In the genomic region with DNA sequence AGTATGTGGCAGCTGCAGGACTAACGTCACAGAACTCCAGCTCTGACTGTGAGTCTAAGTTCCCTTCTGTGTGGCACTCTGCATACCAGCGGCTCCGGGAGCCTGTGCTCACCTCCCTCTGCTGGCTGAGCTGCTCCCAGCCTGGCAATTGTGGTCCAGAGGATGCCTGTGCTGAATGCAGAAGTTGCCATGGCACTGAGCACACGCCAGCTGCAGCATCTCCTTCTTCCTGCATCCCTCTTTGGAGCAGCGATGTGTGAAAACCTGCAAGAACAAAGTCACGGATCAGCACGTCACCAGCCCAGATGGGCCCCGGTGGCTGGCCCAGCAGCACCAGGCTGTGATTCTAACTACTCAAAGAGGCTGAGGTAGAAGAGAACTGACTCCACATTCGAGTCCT, we compare ENCODE assay signal across 24 mouse cellular contexts. TPM values are rescaled to one million over a fixed set of nuclear protein-coding genes. Genes with fewer than 3 reads are reported as not detected.
A peak's percentile ranks its signal among the peaks of the same experiment; 100 is the strongest.
DNase-seq lines count a peak whose midpoint lies in the region; ATAC-seq lines count a peak whose summit lies in the region.
"Had no signal": no experiment of that assay in that cellular context is flagged by ENCODE, and none has a peak within 500 bp of the region (broad histone marks: within the 10 kb centered on the region; RNA-seq: fewer than 3 reads in every experiment).

No protein-coding gene starts in this region.

- no peak overlapping the region for H3K4me3 ChIP-seq in forebrain, embryonic 13.5 days
- H3K4me3 ChIP-seq in forebrain, embryonic 10.5 days, result no peak overlapping the region
- H3K4me3 ChIP-seq: embryonic facial prominence, embryonic 10.5 days; hindbrain, embryonic 10.5 days; intestine, embryonic 15.5 days; midbrain, embryonic 12.5 days; stomach, embryonic 15.5 days had no signal

- H3K9me3 ChIP-seq in forebrain, embryonic 13.5 days (replicated peaks), result no peaks in the 10 kb centered on the region
- H3K9me3 ChIP-seq in forebrain, embryonic 10.5 days, result no peaks in the 10 kb centered on the region
- H3K9me3 ChIP-seq: embryonic facial prominence, embryonic 10.5 days; G1E; hindbrain, embryonic 10.5 days; intestine, embryonic 15.5 days; midbrain, embryonic 12.5 days; stomach, embryonic 15.5 days had no signal

- H3K4me2 ChIP-seq in forebrain, embryonic 13.5 days, result no peak overlapping the region
- H3K4me2 ChIP-seq: intestine, embryonic 15.5 days; midbrain, embryonic 12.5 days; stomach, embryonic 15.5 days had no signal

- H3K9ac ChIP-seq in forebrain, embryonic 13.5 days, result 0 out of 2 replicates have a peak overlapping the region, but pooled peaks have one; percentile 16
- H3K9ac ChIP-seq: intestine, embryonic 15.5 days; midbrain, embryonic 12.5 days; stomach, embryonic 15.5 days had no signal

- H3K27me3 ChIP-seq in forebrain, embryonic 13.5 days, result no peaks in the 10 kb centered on the region
- no peaks in the 10 kb centered on the region for H3K27me3 ChIP-seq in forebrain, embryonic 10.5 days (ENCODE audit: poor library complexity, severe bottlenecking)
- H3K27me3 ChIP-seq: intestine, embryonic 15.5 days; midbrain, embryonic 12.5 days; stomach, embryonic 15.5 days had no signal

- H3K27ac ChIP-seq in forebrain, embryonic 13.5 days, result no peak overlapping the region
- H3K27ac ChIP-seq in forebrain, embryonic 10.5 days, result no peak overlapping the region
- H3K27ac ChIP-seq: embryonic facial prominence, embryonic 10.5 days; hindbrain, embryonic 10.5 days; intestine, embryonic 15.5 days; midbrain, embryonic 12.5 days; stomach, embryonic 15.5 days had no signal

- 78% methylated on average over 9 of the region's 9 CpGs for WGBS in forebrain, embryonic 13.5 days
- WGBS in forebrain, embryonic 10.5 days, result 89% methylated on average over 9 of the region's 9 CpGs

- DNase-seq in forebrain, embryonic 10.5 days (ENCODE audit: extremely low spot score, low spot score), result no peak
- DNase-seq in left cerebral cortex, adult 11 months (ENCODE audit: low spot score), result peak; percentile 29
- DNase-seq in left cerebral cortex, postnatal 10 days (ENCODE audit: extremely low spot score in 1 of 2, low spot score in 2 of 2), result no peak
- peak; percentile 84 for DNase-seq in brain, adult 2 months (ENCODE audit: low read depth, low spot score)
- DNase-seq in right cerebral cortex, adult 2 months (ENCODE audit: low spot score in 2 of 2), result peak; percentile 32 to 46
- no peak for DNase-seq in thymus, postnatal 14 days
- DNase-seq in embryo, embryonic 10 days (ENCODE audit: low spot score), result no peak
- DNase-seq: cerebellum, adult 11 months; cerebellum, postnatal 14 days; gastrocnemius, postnatal 25 days; kidney, postnatal 4 days; liver; lung, adult 18-20 months; lung, postnatal 36 days; thymus, postnatal 25 days had no signal

- peaks cover 90% of the 10 kb centered on the region for H3K36me3 ChIP-seq in forebrain, embryonic 13.5 days (ENCODE audit: poor library complexity, severe bottlenecking)
- H3K36me3 ChIP-seq in forebrain, embryonic 10.5 days (replicated peaks), result peaks cover 93% of the 10 kb centered on the region

- intact Hi-C loops in left cerebral cortex, postnatal 10 days (cut with DNase I), result no loop called here

- no peak for ATAC-seq in forebrain, embryonic 13.5 days
- ATAC-seq: CD4-positive, CD25-positive, alpha-beta regulatory T cell, adult 4 months; forebrain, embryonic 16.5 days; intestine, embryonic 15.5 days had no signal

- no peaks in the 10 kb centered on the region for H3K4me1 ChIP-seq in forebrain, embryonic 13.5 days
- H3K4me1 ChIP-seq in forebrain, embryonic 10.5 days, result no peaks in the 10 kb centered on the region
- H3K4me1 ChIP-seq: embryonic facial prominence, embryonic 10.5 days; hindbrain, embryonic 10.5 days; intestine, embryonic 15.5 days; midbrain, embryonic 12.5 days; stomach, embryonic 15.5 days had no signal

RNA-seq across cellular contexts. Expression of a gene that starts 9.6 kb away (rescaled TPM):
- polyA plus RNA-seq in forebrain, embryonic 13.5 days (2015; fragmentation: Nextera tagmentation; extraction: Ambion mirVana), result 8.9 and 9.5 TPM in 2 replicates
- polyA plus RNA-seq in forebrain, embryonic 10.5 days (2016; fragmentation: Nextera tagmentation; extraction: Ambion mirVana), result 9.6 and 10.2 TPM in 2 replicates
- 100 to 1,000 TPM in 1 of 2 experiments, 10 to 100 TPM in 1; 93.4 to 100 TPM for total RNA-seq in left cerebral cortex, postnatal 10 days (2021)

RNA-seq across cellular contexts. Expression of a gene that starts 14.4 kb away (rescaled TPM):
- 26.8 and 29.0 TPM in 2 replicates for polyA plus RNA-seq in forebrain, embryonic 13.5 days (2015; fragmentation: Nextera tagmentation; extraction: Ambion mirVana)
- 69.4 and 70.5 TPM in 2 replicates for polyA plus RNA-seq in forebrain, embryonic 10.5 days (2016; fragmentation: Nextera tagmentation; extraction: Ambion mirVana)
- 10 to 100 TPM; 20.1 to 20.2 TPM for total RNA-seq in left cerebral cortex, postnatal 10 days (2021)

RNA-seq across cellular contexts. Expression of a gene that starts 51.8 kb away (rescaled TPM):
- 5.3 and 5.9 TPM in 2 replicates for polyA plus RNA-seq in forebrain, embryonic 13.5 days (2015; fragmentation: Nextera tagmentation; extraction: Ambion mirVana)
- 0.44 and 0.50 TPM in 2 replicates for polyA plus RNA-seq in forebrain, embryonic 10.5 days (2016; fragmentation: Nextera tagmentation; extraction: Ambion mirVana)
- total RNA-seq in left cerebral cortex, postnatal 10 days (2021), result 1 to 10 TPM; 2.9 to 3.3 TPM
- total RNA-seq: G1E had no signal
- polyA plus RNA-seq: CD4-positive, CD25-positive, alpha-beta regulatory T cell, adult 4 months; G1E had no signal

Comparison
In these comparisons a context has a peak if more than half of its experiments do, and no peak if none do; other contexts are left out.
1. DNase-seq: peak in left cerebral cortex, adult 11 months (single experiment), brain, adult 2 months (single experiment) and right cerebral cortex, adult 2 months (2 of 2); none in forebrain, embryonic 10.5 days (single experiment), left cerebral cortex, postnatal 10 days (0 of 2), thymus, postnatal 14 days (single experiment) and embryo, embryonic 10 days (single experiment).